Mouse (Mus musculus) ovary, adult 18-20 months (tissue): ENCODE data around the gene Qprt.

ENCODE experiments used
- DNase-seq: peaks from one replicate; pipeline ENCODE4 v3.0.0; 2022; ENCODE audit warnings: low spot score, mixed read lengths

Qprt gene

DNA sequence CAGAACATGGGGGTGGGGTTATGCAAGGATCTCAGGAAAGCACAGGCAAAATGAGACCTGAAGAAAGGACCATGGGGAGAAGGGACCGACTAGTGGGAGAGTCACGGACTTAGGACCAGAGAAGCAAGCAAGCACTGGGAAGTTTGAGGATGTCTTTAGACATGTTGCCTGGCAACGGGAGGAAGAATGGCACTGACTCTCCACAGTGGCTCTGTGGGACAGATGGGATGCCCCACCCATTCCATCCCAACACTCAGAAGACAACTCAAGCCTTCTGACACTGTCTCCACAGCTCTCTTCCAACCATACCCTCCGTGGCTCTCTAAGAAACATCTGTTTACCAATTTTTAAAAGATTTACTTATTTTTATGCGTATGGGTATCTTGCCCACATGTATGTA lies 11.1 kb upstream of the Qprt start:
- no peak for DNase-seq

DNA sequence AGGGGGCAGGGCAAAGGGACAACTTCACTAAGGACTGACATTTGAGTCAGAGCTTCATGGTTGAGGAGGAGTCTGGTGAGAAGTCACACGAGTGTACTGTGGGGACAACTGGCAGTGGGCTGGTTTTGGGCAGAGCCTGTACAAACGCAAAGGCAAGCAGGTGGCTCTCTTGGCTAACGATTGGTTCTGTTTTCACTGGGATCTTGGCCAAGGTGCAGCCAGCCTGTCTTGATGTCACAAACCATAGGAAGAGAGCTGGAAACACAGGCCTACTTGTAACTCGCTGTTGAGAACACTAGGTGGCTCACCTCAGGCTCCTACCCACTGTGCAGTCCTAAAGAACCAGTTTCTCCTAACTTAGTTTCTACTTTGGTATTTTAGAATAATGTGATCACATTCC lies 7.6 kb upstream of the Qprt start:
- no peak for DNase-seq

DNA sequence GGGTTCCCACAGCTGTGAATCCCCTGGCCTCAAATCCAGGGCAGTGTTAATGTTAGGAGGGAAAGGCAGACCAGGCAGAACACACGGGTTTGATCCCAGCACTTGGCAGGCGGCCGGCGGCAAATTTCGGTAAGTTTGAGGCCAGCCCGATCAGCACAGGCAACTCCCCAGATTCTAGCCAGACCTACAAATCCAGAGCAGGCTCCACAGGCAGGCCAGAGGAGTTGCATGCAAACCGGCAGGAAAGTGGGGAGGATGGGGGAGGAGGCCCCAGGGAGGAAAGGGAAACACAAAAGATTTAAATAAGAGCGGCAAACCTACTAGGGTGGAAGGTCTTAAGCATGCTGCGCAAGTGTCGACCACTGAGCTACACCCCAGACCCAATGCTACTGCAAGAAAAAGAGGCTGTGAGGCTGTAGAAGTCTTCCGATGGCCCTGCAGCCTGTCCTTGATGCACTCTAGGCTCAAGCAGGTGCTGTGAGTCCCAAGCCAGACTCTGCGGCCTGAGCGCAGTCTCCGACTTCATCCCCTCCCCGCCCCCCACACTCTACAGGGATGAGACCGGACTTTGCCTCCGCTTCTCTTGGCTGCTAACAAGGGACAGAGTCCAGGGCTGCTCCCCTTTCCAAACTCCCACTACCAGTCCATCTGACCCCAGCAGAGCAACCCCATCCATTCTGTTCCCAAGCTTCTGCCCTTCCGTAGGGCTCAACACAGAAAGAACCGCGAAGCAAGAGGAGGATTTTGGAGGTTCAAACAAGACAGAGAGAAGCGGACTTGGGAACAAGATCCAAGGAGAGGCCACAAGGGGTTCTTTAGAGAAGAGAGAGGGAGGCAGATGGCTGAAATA lies 740 bp downstream of the Qprt start:
- DNase-seq, result no peak

DNA sequence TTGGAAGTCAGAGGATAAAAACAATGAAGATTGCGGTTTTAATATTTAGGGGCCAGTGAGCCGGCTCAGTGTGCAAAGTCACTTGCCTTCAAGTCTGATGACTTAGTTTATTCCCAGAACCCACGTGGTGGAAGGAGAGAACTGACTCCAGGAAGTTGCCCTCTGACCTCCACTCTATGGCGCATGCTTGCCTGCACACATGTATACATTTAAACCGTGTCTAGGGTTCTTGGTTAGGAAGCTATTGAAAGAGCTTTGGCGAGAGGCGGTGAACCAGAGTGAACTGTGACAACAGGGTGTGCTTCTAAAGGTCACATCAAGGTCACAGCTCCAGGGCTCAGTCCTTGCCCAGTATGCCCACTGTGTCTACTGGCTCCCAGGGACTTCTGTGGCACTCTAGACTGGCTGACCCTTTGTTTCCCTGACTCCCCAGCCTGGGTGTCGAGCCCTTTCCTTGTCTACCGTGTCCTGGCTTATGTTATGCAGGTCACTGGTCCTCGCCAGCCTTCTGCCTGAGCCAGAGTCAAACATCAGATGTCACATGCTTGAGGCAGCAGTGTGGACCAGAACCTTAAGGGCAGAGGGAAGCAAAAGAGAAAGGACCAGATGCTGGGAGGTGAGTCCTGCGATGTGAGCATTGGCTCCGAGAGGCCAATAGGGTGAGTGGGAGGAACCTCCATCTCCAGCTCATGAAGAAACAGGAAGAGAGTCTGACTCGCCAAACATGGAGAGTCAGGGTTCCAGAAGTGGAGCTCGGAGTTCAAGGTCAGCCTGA lies 3.2 kb downstream of the Qprt start:
- no peak for DNase-seq

DNA sequence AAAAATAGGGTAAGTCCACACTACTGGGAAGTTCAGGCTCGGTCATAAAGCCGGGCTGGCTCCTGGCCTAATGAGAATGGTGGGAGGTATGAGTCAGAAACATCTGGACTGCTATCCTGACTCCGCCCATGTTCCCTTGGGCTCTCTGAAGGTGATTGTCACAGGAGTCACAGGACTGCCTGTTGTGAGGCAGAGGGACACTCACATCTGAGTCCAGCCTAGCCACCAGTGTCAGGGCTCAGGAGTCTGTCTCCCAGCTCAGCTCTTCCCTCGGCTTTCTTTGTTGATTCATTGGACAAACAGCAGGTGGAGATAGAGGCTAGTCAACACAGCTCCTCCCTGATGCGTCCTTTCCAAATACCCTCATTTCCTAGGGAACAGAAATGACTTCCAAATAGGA lies 4.1 kb downstream of the Qprt start:
- no peak for DNase-seq

DNA sequence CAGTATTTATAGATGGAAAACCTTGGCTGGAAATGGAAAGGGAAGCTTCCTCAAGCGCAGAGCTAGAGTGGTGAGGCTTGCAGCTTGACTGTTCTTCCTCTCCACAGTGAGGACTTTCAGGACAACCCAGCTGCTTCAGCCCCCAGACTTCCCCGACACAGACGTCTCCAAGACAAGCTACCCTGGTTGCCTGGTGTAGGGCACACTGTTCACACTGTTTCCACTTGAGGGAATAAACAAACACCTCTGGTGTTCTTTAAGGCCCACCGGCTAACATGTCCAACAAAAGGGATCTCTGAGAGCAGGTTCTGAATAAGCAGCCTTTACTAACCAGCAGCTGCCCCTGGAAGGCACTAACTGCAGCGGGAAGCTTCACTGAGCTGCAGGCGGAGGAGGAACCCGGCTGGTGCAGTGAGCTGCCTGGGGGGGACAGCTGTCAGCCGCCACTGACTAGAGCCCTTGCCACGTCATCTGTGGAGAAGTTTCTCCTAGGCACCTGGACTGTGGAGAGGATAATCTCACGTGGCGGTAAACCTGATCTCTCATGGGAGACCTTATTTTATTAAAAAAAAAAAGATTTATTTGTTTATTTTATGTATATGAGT lies 5.6 kb downstream of the Qprt start:
- no peak for DNase-seq

DNA sequence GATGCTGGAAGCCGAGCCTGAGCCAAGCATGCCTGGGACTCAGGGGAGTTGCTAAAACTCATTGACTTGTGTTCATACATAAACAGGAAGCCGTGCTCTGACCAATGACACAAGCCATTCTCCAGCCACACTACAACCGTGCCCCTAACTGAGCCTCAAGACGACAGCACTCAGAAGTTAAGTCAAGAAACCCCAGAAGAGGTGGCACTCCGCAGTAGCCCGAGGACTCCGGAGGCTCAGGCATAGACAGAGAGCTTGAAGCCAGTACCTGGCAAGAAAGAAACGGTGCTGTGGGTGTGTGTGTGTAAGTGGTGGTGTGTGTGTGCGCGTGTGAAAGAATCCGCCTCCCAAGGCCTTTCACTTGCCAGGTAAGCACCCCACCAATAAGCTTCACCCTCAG lies 7.1 kb downstream of the Qprt start:
- no peak for DNase-seq

DNA sequence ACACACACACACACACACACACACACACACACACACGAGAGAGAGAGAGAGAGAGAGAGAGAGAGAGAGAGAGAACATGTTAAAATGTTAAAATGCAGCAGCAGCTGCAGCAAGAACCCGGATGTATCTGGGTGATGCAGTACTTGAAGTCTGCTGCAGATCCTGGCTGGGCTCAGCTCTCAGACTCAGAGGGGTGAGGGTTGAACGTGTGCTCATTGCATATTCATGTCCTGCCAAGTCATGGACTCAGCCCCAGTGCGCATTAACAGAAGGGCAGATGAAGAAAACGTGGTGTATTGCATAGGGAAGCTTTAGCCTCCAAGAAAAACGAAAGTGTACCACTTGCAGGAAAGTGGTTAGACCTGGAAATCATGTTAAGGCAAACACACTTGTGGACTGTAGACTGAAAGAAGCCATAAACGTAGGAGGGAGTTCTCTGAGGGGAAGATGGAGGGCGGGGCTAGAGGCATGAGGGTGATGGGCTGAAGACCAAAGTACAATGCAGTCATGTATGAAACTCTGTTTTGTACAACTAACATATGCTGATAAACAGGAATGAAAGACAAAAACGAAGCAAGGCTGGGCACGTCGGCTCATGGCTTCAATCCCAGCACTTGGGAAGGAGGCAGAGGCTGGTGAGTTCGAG lies 8.3 kb downstream of the Qprt start:
- no peak for DNase-seq

DNA sequence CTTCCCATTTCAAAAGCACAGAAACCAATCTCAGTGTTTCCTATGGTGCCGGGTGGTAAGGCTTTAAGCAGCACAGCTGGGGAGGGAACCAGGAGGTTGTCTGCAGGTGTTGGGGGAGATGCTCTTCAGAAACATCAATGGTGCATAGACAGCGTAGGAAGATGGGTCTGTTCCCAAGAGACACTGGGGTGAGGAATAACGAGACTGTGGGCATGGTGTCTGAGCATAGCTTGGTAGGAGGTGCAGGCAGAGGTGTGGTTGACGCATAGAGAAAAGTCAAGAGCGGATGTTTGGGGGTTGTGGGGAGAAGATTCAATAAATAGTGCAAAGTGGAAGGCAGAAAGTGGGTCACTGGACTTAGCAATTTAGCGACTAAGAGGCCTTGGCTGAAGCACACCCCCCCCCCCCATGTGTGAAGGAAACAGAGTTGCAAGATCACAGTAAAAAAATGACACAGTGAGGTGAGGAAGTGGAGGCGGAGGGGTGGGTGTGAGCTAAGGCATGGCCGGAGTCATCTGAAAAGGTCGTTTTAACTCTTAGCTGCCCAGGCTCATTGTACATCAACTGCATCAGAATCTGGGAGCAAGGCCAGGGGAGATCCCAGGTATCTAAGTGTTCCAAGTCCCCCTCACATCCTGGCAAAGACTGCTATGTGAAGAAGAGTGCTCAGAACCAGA lies 9.0 kb downstream of the Qprt start:
- no peak for DNase-seq

DNA sequence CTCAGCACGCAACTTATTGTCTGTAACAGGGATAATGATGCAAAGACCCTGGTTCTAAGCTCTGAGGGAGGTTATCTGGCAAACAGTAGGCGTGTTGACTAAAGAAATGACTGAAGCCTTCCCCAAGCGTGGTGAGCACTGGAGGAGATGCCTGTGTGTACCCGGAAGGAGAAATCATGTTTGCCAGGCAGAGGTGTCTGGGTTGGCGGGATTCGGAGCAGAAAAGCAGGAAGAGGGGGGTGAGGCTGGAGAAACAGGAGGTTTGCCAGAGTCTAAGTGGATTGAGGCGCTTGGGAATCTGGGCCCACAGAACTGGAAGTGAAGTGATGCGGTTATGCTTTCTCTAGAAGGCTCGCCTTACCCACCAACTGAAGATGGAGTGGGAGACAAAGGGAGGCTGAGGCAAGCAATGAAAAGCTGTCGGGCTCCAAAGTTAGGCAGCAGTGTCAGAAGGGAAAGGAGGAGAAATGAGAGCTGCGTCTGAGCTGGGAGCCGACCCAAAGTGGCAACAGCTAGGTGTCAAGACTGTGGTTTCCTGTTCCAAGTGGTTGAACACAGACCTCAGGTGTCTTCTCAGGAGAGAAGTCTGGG lies 9.7 kb downstream of the Qprt start:
- no peak for DNase-seq

DNA sequence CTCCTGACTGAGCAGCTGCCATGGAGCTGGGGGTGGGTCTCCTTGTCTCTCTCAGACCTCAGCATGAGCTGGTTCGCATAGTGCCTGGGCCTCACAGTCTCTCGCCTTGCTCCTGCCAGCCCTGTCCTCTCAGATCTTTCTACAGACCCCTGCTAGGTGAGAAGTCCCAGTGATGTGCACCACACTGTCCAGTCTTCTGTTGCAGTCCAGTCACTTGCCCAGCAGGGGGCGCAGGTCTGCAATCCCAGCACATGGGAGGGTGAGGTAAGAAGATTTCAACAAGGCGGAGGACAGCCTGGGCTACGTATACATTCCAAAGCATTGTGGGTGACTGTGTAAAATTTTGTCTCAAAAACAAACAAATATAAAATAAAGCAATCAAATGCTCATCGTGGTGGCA lies 10.6 kb downstream of the Qprt start:
- no peak for DNase-seq

DNA sequence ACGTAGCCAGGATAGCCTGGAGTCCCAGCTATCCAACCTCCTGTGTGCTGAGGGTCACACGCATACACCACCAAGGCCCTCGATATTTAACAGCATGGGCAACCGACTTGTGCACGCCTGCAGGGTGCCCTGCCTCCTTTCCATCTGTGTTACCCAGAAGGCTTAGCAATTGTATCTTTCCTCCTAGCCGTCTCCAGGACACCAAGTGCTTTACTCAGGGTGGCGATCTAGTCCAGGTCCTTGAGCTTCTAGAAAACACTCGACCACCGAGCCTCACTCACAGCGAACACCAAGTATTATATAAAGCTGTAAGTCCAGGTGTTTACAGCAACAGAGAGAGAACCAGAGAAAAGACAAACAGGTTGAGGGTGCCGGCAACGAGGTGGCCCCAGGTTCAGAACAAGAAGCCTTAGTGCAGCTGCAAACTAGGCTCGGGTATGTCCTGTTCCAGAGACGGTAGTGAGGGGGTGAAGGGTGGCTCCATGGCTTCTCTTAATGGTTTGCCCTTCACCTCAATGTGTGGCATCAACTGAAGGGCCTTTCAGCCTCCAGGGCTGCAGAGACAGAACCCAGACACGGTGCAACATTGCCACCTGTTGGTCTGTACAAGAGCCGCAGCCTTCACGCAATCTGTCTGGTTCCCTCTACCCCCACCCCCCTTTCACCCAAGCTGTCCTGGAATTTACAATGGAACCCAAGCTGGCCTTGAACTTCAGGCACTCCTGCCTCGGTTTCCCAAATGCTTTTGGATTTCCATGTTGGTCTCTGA lies 11.6 kb downstream of the Qprt start:
- peak; percentile 43 for DNase-seq

DNA sequence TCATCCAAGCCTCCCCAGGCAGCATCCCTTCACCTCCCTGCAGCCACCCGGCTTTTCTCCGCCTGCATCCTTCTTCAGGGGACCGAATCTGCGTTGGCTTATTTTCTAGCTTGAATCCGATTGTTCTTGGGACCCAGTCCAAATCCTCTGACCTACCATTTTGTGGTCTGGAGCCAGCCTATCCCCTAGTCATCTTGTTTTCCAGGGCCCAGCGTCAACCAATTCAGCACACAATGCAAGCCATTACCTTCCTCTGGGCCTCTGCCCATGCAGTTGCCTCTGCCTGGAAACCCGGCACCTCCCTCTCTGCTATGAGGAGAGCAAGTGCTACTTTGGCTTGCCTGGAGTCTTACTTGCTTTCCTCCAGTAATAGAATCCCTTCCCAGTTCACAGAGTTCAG lies 16.5 kb downstream of the Qprt start:
- no peak for DNase-seq

DNA sequence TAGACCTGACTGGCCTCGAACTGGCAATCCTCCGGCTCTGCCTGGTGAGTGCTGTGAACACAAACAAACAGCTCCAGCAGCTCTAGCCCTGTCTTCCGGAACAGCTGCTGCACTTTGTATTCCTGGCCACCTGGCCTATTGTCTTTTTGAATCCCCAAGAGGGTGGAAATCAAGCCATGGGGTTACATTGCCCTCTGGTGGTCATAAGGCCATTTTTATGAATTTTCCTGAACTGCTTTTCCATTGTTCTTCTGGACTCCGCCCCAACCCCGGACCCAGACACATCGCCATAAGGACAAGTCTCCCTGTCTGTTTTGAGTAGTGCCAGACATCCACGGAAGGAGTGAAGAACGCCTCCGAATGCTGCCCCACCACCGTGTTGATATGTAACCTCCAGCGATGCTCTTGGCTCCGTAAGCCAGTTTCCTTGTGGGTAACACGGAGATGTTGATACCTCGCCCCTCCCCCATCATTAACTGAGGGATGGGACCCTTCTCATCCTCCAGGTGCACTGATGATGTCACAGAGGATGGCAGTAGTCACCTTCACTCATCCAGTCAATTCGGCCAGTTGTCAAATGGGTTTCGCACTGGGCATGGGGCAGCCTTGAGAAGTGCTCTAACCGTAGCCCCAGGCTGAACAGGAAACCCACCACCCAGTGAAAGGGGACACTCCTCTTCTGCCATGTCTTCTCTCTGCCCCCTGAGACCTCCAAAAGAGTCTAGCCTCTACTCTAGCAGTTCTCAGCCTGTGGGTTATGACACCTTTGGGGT lies 17.3 kb downstream of the Qprt start:
- DNase-seq, result peak; percentile 59

DNA sequence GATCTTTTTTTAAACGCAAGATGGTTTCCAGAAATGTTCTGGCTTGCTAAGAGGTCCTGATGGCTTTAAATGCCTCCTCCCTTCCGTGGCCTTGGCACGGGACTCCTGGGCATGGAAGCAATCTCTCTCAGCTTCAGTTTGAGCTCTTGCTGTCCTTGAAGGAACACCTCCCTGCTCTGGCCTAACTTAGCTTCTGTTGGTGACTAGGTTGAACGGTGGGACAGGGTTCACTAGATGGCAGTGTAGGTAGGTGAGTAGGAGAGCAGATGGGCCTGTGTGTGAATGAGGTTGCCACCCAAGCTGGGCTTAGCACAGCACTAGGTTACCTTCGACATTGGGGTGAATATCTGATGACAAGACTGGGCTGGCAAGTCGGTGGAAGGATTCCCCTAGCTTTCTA lies 18.1 kb downstream of the Qprt start:
- peak; percentile 45 for DNase-seq

DNA sequence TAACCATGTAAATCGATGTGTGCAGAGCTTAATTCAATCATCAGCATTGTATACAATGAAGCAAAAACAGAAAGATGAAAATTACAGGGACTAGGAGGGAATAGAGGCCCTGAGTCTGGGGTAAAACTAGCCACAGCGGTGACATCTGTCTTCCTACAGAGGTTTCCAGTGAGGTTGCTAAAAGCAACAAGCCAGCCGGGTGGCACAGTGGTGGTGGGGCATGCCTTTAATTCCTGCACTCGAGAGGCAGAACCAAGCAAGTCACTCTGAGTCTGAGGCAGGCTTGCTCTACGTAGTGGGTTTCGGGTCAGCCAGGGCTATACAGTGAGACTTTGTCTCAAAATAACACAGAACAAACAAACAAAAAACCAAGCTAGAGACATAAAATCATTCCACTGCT lies 19.9 kb downstream of the Qprt start:
- DNase-seq, result no peak

DNA sequence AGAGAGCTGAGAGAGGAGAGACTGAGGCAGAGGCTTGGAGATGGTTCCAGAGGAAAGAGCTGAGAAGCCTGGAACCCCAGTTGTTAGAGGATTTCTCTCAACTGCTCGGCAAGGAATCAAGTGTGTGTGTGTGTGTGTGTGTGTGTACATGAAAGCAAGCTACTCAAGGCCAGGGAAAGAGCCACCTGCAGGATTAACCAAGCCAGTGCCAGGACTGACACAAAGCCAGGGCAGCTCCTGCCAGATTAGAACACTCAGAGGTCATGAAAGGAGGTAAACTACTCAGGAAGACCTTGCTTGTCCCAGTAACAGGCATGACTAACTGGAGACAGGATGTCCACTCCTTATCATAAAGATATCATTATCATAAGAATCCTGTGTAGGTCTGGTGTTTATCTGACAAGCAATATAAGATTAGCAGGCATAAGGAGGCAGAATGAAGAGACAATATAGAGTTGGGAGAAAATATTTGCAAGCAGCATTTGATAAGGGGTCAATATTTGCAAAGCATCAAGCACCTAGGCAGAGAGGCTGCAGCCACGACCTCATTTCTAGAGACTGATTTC lies 20.5 kb downstream of the Qprt start:
- peak; percentile 50 for DNase-seq

DNA sequence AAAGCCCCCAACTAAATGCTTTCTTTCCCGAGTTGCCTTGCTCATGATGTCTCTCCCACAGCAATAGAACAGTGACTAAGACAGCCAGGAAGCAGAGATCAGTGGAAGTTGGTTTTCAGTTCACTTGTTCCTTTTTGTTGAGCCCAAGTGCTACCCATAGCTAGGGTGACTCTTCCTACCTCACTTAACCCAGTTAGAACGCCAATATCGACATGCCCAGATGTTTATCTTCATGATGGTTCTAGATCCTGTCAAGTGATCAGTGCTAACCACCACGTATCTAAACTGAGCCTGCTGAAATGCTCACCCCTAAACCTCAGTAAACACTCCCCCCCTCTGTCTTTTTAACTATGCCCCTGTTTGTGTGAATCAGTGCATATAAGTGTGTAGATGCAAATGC lies 22.5 kb downstream of the Qprt start:
- DNase-seq, result no peak

DNA sequence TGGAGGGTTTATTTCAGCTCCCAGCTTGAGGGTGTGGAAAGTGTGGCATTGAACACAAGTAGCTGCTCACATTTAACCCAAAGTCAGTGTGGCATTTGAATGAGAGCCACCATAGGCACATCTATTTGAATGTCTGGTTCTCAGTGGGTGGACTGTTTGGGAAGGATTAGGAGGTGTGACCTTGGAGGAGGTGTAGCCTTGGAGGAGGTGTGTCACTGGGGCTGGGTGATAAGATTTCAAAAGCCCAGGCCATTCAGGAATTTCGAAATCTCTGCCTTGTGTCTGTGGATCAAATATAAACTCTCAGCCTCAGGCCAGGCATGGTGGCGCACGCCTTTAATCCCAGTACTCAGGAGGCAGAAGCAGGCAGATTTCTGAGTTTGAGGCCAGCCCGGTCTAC lies 23.1 kb downstream of the Qprt start:
- DNase-seq, result no peak

DNA sequence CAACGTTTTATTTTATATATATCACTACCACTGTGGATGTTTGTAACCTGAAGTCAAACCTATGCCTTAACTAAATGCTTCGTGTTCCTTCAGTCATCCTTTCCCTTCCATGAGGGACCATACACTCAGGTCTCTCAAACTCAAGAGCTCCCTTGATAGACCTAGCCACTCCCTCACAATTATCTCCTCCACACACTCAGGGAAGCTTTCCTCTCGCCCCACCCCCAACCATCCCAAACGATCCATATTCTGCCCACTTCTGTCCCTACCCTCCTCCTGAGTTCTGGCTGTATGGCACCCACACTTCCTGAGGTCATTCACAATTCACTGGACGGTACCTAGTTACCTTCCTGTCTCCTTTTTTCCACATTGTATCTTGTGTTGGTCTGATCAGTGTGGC lies 23.5 kb downstream of the Qprt start:
- DNase-seq, result no peak
